ENCODE assay signal across 8 mouse cellular contexts in the genomic region with DNA sequence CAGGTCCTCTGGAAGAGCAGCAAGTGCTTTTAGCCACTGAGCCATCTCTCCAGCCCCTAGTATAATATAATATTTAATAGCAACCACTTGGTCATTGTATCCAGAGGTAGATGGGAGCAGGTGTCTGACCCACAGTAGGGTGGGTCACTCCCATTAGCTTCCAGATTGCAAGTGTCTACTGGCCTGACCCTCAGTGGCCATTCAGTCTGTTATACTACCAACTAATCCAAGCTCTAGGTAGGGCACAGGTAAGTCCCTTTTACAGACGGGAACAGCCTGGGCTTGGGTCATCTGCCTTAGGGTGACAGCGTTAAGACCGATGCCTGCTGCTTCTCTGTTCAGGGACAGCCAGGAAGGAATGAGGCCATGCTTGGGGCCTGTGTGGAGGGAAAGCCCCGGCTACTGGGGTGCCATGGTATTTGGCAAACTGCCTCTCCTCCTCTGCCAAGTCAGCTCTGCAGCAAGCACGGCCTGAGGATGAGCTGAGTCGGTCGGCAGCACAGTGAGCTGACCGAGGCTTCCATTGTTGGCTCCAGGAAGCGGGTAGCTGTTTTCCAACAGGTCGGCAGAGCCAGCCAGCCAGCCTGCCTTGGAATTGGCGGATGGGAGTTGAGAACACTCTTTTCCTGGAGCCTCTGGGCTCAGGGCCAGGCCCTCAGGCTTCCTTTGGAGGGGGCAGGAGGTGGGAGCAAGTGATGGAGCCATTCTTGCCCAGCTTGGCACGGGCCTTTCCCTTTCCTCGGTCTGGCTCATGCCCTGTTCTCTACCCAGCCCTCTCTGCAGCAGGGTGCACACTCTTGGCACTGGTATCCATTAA.
DNase-seq lines count a peak whose midpoint lies in the region; ATAC-seq and TF ChIP-seq lines count a peak whose summit lies in the region.

No protein-coding gene starts in this region.

- peak; percentile 86 for ATAC-seq in midbrain, embryonic 15.5 days (replicated peaks)
- ATAC-seq in liver, postnatal 0 days = no peak

- H3K9ac ChIP-seq in midbrain, embryonic 15.5 days = no peak overlapping the region
- no peak overlapping the region for H3K9ac ChIP-seq in liver, postnatal 0 days (replicated peaks)

- H3K27ac ChIP-seq in midbrain, embryonic 15.5 days = peak overlapping the region; percentile 46; the same call in 1 of the 2 replicates
- no peak overlapping the region for H3K27ac ChIP-seq in liver, postnatal 0 days (ENCODE audit: low read depth)

- no peak for TF ChIP-seq CTCF in liver, postnatal 0 days (IDR thresholded peaks at IDR 0.05; ENCODE audit: low read depth)

- no peak overlapping the region for H3K4me3 ChIP-seq in midbrain, embryonic 15.5 days
- no peak overlapping the region for H3K4me3 ChIP-seq in liver, postnatal 0 days (ENCODE audit: low read depth, low read length)

- H3K27me3 ChIP-seq in midbrain, embryonic 15.5 days (replicated peaks) = no peaks in the 10 kb centered on the region
- H3K27me3 ChIP-seq in liver, postnatal 0 days (ENCODE audit: insufficient read depth, low read length) = no peaks in the 10 kb centered on the region

- 0 out of 2 replicates have a peak, but pooled peaks cover 2% of the 10 kb centered on the region for H3K4me1 ChIP-seq in midbrain, embryonic 15.5 days
- no peaks in the 10 kb centered on the region for H3K4me1 ChIP-seq in liver, postnatal 0 days (ENCODE audit: insufficient read depth)

- H3K9me3 ChIP-seq in midbrain, embryonic 15.5 days = no peaks in the 10 kb centered on the region
- H3K9me3 ChIP-seq in liver, postnatal 0 days (ENCODE audit: low read length) = no peaks in the 10 kb centered on the region

- peak; percentile 49 for DNase-seq in testis, postnatal 14 days (ENCODE audit: low spot score)
- no peak for DNase-seq in testis, postnatal 10 days (ENCODE audit: low spot score)
- peak; percentile 83 for DNase-seq in fat pad, adult 2 months (ENCODE audit: extremely low read depth, low read depth, low spot score)
- DNase-seq in heart, postnatal 10 days = peak; percentile 69 to 70
- DNase-seq in layer of hippocampus, adult 9-11 months = peak; percentile 69
- DNase-seq in thymus, postnatal 14 days = no peak
- DNase-seq in liver, postnatal 0 days = no peak

- no peak overlapping the region for H3K4me2 ChIP-seq in midbrain, embryonic 15.5 days
- H3K4me2 ChIP-seq in liver, postnatal 0 days (ENCODE audit: low read depth, low read length) = no peak overlapping the region

- 66% methylated on average over 13 of the region's 13 CpGs for WGBS in midbrain, embryonic 15.5 days
- 77% methylated on average over 13 of the region's 13 CpGs for WGBS in liver, postnatal 0 days (ENCODE audit: insufficient replicate concordance)

- no peak for TF ChIP-seq EP300 in liver, postnatal 0 days (IDR thresholded peaks at IDR 0.05; ENCODE audit: low read depth)

- intact Hi-C loops in heart, postnatal 10 days (cut with DNase I) = no loop called here

- no peaks in the 10 kb centered on the region for H3K36me3 ChIP-seq in midbrain, embryonic 15.5 days (replicated peaks)
- no peaks in the 10 kb centered on the region for H3K36me3 ChIP-seq in liver, postnatal 0 days (replicated peaks; ENCODE audit: insufficient read depth, low read length)

Comparison
In these comparisons a context has a peak if more than half of its experiments do, and no peak if none do; other contexts are left out.
1. DNase-seq: peak in testis, postnatal 14 days (single experiment), fat pad, adult 2 months (single experiment), heart, postnatal 10 days (2 of 2) and layer of hippocampus, adult 9-11 months (single experiment); none in testis, postnatal 10 days (single experiment), thymus, postnatal 14 days (single experiment) and liver, postnatal 0 days (single experiment).